Mouse (Mus musculus) embryonic stem cell, embryonic (primary cell): Measurements from ENCODE around the gene Akr1c6.
"Not testable (repeated sequence)": the region's sequence is repeated elsewhere in the genome, so short reads cannot be mapped to it uniquely, and the experiment has no call there.

Source experiments
- CTCF ChIA-PET, 4 experiments: fragments of 300-600 bp in 2 of 4; fragments of 350-600 bp in 2 of 4; sonication (Branson Sonifier 250); formaldehyde crosslinking; loops; one replicate each; lab custom pipeline; 2022; ENCODE audit warnings: inconsistent platforms in 2 of 4; lab: Charles Lee
- POLR2A ChIA-PET, 4 experiments: fragments of 300-600 bp in 2 of 4; fragments of 350-600 bp in 2 of 4; sonication (Branson Sonifier 250); formaldehyde crosslinking; loops; one replicate each; lab custom pipeline; 2022; ENCODE audit warnings: antibody characterized with exemption in 4 of 4, inconsistent platforms in 1 of 4; lab: Charles Lee

Akr1c6 gene

GRCm38 (mm10) chr13:4434006-4434405, at the start of gene Akr1c6:
Akr1c6 (plus strand) TSS chr13:4434306.
- ChIA-PET POLR2A (no interaction called here), CTCF (no interaction called here)

DNA sequence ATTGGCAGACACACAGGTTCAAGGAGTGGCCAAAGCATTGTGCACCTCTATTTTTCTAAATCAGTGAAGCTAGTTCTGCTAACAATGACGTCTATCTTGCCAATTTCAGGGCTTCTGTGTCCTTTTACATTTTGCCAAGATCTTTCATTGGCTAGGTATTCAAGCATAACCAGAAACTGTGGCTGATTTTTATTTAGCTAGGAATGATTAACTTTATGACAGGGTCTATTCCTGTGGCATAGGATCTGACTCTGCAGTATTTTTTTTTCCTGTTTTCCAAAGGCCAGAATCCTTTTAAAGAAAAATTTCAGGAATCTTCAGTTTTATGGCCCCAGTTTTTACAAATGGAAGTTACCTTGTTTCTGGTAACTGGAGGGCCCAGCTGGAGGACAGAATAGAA, 49.2 kb upstream of the Akr1c6 start:
- CTCF ChIA-PET, result no interaction called here
- POLR2A ChIA-PET, result no interaction called here

- CTCF ChIA-PET, result no interaction called here
- POLR2A ChIA-PET, result no interaction called here
These were observed 48.6 kb upstream of the Akr1c6 start for GRCm38 (mm10) chr13:4385541-4385940.

DNA sequence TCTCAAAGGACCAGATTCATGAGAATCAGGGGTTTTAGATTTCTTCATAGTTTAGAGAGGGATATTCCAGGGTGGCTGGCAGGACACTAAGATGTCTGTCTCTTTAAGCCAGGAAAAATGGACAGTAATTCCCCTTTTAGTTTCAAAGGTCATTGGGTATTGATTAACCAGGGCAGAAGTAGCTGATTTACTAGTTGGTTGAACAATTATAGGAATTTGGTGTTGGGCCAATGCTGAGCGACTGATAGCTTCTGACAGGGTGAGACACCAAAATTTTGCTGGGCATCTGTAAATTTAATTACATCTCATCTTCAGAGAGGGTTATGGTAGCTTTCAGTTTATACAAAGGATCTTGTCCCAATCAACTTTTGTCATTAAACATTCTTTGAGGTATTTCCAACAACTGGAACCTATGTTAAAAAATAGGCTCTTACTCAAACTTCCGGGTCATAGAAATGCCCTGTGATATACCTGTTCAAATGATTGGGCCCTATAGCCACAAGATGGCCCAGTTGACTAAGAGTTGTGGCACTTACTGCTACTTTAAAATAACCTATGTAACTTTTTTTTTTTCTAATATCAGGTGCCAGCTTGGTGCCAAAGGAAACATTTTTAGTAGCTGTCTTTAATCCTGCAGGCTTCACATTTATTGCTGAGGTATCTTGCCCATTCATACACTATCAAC, 45.2 kb upstream of the Akr1c6 start:
- ChIA-PET CTCF (no interaction called here), POLR2A (no interaction called here)

DNA sequence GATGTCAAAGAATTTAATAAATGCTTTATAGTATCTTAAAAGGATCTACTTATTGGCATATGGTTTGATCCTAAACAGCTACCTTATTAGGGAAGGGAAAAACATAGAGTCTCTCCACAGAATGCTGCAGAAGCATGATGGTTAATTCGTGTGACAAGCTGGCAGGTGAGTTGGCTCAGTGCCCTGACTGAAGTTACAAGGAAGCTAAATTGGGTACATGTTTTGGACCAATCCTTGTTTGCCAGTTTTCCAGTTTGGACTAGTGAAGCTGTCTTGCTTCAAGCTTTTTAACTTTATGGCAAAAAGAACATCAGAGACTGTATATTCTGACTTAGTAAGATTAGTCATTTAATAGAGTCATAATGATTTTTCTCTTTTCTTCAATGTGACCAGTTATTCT, 33.7 kb upstream of the Akr1c6 start:
- CTCF ChIA-PET, POLR2A ChIA-PET: not testable (repeated sequence)

- ChIA-PET CTCF (no interaction called here), POLR2A (interaction anchor here in 1 of 4 experiments (0.6 kb wide), 1 partner anchor 8 kb away, joined by 3 read pairs; no protein-coding TSS in a partner anchor)
These were observed 33.3 kb upstream of the Akr1c6 start for GRCm38 (mm10) chr13:4400831-4401230.

- POLR2A ChIA-PET, result no interaction called here
These were observed 31.9 kb upstream of the Akr1c6 start for GRCm38 (mm10) chr13:4402221-4402620.

DNA sequence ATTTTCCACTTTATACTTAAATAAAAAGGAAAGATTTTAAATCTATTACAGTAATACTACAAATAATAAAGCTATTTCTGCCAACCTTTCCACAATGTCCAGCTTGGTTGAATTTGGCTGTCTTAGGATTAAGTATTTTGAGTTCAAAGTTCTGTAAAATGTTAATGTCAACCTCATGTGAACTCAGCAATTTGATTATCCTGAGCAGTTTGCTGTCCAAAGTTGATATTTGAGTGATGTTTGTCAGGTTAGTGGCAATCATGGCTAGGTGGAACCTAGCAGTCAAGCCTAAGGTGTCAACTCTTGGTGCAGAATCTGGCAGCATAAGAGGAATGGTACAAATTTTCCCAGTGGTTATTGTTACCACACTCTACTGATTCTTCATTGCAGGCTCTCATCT, 29.4 kb upstream of the Akr1c6 start:
- ChIA-PET POLR2A (no interaction called here), CTCF (no interaction called here)

More at GRCm38 (mm10) chr13:4402221-4402620, 31.9 kb upstream of the Akr1c6 start:
- CTCF ChIA-PET, result interaction anchor here in 1 of 4 experiments (0.6 kb wide), 1 partner anchor 153 kb away, joined by 3 read pairs; no protein-coding TSS in a partner anchor

GRCm38 (mm10) chr13:4406771-4407170, 27.3 kb upstream of the Akr1c6 start:
- ChIA-PET CTCF (interaction anchor here in 1 of 4 experiments (0.6 kb wide), 1 partner anchor 1909 kb away, joined by 4 read pairs; no protein-coding TSS in a partner anchor), POLR2A (no interaction called here)

DNA sequence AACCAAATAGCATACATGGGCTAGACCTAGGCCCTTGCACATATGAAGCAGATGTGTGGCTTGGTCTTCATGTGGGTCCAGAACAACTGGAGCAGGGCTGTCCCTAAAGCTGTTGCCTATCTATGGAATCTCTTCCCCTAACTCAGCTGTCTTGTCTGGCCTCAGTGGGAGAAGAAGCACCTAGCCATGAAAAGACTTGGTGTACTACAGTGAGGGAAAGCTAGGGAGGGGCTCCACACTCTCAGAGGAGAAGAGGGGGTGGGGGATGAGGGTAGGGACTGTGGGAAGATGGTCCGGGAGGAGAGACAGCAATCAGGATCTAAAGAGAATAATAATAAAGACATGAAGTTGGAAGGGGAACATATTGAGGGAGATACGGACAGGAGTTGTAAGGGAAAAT, 5.5 kb upstream of the Akr1c6 start:
- CTCF ChIA-PET, result no interaction called here
- POLR2A ChIA-PET, result no interaction called here

GRCm38 (mm10) chr13:4429034-4429433, 5.1 kb upstream of the Akr1c6 start:
- CTCF ChIA-PET, result no interaction called here
- POLR2A ChIA-PET, result no interaction called here

DNA sequence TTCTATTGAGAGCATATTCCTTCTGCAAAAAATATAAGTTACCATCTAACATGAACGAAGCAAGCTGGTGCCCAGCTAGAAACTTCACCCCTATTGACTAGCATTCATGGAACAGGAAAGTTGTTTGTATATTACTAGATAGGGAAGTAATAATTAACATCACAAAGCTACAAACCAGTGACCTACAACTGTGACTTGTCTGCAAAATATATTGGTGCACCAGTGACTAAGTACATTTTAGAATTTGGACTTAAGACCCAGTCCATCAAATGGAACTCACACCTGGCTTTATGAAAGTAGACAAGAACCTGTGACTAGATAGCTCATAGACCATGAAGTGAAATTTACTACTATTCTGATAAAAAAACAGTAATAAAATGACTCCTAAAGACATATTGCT, 3.0 kb upstream of the Akr1c6 start:
- CTCF ChIA-PET, result no interaction called here

GRCm38 (mm10) chr13:4465641-4466040, 31.5 kb downstream of the Akr1c6 start:
- CTCF ChIA-PET, result no interaction called here
- POLR2A ChIA-PET, result no interaction called here

More for the DNA sequence above, 3.0 kb upstream of the Akr1c6 start:
- POLR2A ChIA-PET, result no interaction called here

GRCm38 (mm10) chr13:4467896-4468295, 33.8 kb downstream of the Akr1c6 start:
- POLR2A ChIA-PET, result no interaction called here
- CTCF ChIA-PET, result no interaction called here
